Mouse (Mus musculus): ENCODE measurements around the gene Sh3d19. TPM values are rescaled to one million over a fixed set of nuclear protein-coding genes. Genes with fewer than 3 reads are reported as not detected.
"Not testable (repeated sequence)": the region's sequence is repeated elsewhere in the genome, so short reads cannot be mapped to it uniquely, and the experiment has no call there.

The Sh3d19 gene
- polyA plus RNA-seq, 3 experiments from 2014 or later, result 2.0 to 4.1 (median 2.7) TPM

DNA sequence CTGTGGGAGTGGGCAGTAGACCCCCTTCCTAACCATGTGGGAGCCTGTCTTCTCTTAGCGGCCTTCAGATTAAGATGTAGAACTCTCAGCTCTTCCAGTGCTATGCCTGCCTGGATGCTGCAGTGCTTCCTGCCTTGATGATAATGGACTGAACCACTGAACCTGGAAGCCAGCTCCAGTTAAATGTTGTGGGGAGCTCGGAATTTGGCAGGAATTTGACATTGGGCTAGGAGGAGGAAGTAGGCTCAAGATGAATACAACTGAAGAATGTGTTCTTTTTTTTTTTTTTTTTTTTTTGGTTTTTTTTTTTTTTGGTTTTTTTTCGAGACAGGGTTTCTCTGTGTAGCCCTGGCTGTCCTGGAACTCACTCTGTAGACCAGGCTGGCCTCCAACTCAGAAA, 10.9 kb downstream of the Sh3d19 start:
- ATAC-seq, result not testable (repeated sequence)

DNA sequence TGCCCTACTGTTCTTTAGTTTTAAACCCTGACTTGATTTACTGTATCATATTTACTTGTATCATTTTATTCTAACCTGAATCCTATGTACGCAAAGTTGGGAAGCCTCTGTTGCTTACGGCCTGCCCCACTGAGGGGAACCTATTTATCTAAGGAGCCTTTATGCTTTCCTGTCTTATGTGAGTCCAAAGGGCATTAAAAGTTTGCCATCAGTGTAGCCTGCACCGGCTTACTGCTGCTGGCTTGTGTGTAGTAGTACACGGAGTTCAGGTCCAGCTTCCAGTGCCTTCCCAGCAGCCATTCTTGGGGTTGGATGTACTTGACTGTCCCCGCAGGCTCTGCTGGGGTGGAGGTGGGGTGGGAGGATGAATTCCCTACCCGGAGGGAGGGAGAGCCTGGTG, 13.6 kb downstream of the Sh3d19 start:
- ATAC-seq, result no peak

DNA sequence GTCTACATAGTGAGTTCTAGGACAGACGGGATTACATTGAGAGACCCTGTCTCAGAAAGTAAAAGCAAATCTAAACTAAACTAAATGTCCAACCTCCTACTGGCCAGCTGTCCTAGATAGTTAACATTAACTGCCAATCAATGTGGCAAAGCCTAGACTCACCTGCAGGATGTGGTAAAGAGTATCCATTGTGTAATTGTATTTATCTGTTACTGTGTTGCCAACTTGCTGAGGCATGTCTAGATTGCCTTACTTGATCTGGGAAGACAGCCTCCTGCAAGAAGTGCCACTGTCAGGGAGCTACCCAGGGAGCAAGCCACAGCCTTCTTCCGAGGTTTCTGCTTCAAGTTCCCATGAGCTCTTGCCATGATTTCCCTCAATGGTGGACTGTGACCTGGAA, 16.3 kb downstream of the Sh3d19 start:
- no peak for ATAC-seq

DNA sequence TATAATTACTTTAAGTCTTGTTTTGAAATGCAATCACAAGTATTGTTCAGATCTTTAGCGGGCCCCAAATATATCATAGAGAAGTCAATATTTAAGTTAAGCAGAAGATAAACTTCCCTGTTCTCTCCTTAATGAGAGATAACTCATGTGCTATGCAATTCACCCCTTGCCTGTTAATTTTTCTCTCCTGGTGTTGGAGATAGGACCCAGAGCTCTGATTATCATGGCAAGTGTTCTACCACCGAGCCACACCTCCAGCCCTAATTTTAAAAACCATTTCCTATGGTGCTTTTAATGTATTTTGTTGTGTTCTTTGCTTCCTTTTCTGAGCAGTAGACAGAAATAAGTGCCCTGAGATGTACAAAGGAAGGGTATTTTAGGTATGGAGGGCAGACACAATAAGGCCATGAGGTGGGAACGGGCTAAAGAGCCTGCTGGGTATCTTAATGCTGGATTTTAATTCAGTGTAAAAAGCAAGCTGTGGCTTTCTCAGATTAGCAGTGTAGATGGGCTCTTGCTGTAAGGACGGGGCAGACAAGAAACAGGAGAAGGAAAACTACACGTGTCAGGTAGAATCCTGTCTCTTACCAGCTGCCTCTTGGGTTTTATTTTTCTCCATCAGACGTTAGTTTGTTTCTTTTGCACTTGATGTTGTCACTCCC, 20.4 kb downstream of the Sh3d19 start:
- no peak for ATAC-seq

DNA sequence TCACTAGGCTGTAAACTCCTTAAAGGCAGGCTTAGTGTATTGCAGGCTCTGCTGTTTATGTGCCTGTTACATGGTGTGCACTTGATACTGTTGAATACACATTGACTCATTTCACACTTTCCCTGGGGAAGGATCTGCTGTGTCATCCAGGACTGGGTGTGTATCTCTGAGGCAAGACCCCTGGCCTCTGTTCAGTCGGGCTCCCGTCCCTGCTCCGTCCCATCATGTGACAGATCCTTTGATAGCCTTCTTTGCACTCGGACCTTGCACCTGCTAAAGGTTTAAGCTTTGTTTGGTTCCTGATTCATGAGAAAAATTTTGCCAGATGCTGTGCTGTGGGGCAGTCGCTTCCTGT, 20.9 kb downstream of the Sh3d19 start:
- no peak for ATAC-seq

DNA sequence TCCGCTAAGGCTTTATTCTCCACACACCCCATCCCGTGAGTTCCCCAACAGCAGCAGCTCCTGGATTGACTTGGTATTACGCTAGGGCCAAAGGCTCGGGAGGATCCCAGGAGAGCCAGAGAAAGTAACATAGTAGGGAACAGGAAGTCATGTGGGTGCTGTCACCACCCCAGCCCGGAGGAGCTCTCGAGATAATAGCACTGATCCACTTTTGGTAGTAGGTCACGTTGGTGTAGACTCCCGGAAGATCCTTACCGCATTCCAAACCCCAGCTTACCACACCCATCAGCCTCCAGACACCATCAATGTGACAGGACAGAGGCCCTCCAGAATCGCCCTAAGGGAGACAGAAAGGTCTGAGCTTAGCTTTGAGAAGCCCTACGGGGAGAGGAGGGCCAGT, 22.8 kb downstream of the Sh3d19 start:
- no peak for ATAC-seq

DNA sequence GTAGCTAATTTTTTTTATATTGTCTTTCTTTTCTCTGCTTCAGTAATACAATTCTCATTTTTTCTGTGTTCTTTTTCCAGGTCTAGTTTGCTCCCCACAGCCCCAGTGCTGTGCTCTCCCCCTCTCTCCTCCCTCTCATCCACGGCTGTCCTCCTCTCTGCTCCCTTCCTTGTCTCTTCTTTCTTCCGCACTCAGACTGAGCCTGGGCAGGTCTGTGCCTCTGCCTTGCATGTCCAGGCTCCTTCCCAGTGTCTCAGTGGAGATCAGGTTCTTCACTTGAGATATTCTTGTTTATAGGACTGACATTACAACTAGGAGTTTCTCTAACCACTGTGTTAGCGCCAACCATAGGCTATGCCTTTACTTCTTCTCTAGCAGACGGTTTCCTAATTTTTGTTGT, 23.7 kb downstream of the Sh3d19 start:
- no peak for ATAC-seq

DNA sequence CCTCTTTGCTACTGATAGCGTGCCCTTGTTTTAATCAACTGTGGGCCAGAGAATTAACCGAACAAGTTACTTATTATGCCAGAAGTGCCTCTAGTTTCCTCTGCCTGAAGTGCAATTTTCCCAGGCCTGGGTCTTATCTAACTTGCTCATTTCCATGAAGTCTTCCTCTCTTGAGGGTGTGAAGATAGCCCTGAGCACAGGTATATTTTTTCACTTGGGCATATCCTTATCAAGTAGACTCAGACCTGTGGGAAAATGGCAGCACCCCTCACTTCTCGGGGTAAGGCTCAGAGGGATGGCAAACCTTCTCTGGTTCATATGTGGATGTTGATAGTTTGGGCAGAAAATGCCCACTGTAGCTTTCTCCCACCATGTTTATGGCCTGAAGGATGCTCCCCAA, 30.4 kb downstream of the Sh3d19 start:
- ATAC-seq, result no peak

DNA sequence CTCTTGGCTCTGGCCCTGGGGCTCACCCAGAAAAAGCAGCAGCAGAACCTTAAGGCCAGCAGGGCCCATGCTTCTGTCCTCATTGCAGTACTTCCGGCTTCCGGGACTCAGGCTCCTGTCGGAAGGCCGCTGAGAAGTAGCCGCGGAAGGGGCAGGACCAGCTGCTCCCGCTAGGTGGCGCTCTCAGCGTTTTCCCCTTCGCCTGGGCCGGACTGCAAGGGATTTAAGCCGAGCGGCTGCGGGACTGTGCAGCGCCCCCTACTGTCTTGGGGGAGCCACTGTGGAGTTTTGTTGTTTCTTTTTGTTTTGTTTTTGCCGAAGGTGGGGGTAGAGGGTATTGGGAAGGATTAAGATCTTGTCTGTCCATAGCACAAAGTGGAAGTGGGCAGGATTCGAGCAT, 31.5 kb downstream of the Sh3d19 start, which contains the start of gene Prss48:
Gene Prss48 (minus strand): TSS at position 69 of the 400 bp plus-strand sequence.
- no peak for ATAC-seq

DNA sequence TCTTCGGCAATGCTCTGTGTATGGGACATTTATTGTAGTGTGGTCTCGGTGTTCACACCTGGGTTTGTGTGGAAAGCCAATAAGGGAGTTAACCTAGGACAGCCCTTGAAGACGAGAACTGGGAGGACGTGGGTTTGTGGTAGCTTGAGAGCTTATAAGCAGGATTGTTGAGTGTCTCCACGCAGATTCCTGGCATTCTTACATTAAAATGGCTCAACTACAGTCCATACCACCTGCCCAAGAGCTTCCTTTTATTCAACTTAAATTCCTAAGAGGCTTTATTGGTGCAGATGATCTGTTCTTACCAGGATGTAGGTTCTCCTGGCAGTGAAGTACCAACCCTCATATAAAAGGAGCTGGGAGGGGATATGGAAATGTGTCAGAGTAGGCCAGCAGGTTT, 32.0 kb downstream of the Sh3d19 start:
- ATAC-seq, result no peak

DNA sequence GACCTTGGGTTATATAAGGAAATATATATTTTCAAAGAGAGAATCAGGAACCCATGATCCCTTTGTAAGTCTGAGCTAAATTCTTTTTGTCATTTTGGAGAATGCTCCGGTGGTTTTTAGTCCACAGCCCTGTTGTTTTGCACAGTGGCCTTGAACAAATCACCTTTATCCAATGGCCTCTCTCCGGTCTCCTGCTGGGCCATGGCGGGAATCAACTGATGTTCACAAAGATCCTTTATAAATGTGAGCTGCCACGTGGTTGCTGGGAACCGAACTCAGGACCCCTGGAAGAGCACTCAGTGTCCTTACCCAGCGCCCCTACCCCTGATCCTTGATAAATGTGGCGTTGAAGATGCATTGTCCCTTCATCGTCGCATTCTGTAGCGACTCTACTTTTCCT, 33.8 kb downstream of the Sh3d19 start:
- ATAC-seq, result no peak

DNA sequence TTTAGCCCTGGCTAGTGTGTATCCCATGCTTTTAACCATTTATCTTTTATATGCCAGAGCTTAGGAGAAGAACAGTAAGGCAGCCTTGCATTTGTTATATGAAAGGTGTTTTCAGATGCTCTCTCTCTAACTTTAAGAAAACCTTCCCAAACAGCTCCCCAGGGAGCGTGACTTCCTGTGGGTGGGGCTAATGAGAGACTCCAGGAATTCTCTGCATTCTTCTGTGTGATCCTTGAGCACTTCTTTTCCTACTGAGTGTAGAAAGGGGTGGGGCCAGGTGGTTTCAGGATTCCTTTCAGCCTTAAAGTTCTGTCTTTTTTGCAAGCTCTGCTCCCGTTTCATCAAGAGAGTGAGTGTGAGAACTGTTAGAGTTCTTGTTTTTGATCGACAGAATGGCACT, 39.7 kb downstream of the Sh3d19 start:
- no peak for ATAC-seq

DNA sequence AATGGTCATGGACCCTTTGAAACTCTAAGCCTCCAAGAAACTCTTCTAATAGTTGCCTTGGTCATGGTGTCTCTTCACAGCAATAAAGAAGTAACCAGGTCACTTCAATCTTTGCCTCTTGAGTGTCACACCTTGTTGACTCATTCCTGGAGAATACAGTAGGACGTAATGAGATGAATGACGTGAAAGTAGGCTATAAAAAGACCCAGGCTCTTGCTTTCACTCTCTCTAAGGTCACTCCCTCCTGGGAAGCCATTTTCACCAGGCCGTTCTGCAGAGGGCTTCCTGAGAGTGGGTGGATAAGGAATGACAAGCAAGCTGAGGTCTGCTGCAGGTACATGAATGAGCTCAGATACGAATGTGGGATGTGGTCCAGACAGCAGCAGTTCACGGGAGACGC, 40.5 kb downstream of the Sh3d19 start:
- no peak for ATAC-seq

DNA sequence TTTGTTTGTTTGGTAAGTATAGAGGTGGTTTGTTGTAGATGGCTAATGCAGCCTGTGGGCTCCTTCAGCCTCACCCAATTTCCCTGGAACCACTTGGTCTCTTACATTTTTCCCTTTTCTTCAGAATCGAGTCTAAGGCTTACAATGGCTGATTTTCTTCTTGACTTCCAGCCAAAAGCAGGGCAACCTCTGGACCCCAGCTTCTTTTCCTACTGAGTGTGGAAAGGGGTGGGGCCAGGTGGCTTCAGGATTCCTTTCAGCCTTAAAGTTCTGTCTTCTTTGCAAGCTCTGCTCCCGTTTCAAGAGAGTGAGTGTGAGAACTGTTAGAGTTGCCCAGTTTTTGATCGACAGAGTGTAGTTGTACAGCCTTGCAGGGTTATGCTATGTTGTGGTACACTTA, 40.9 kb downstream of the Sh3d19 start:
- no peak for ATAC-seq

DNA sequence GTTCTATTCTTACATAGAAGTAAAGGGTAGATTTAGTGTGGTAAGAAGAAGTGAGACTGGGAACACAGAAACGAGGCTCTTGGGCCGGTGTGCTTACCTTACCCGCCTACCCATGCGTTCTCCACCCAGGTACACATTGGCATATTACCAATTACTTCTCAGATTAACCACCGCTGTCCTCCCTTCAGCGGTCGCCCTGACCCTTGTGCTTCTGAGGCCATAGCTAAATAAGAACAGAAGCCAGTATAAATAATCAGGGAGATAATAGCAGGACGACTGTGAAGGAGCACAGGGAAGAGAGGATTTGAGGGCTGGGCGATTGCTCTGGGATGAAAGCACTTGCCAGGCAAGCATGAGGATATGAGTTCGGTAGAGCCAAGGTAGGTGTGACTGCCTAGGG, 42.9 kb downstream of the Sh3d19 start:
- no peak for ATAC-seq

DNA sequence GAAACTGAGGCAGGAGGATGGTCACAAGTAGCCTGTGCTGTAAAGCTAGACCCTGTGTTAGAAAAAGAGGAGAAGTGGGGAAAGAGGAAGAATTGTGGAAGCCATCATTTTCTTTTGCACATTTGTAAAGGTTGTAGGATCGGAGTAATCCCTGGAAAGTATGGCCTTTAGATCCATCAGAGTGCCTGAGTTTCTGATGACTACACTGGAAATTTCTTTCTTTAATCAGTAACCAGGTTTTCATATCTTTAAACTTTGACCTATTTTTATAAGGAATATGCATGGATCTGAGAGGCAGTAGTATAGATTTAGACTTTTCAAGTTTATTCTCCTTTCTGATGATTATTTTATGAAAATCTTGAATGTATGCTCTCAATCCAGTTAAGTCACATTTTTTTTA, 46.1 kb downstream of the Sh3d19 start:
- no peak for ATAC-seq

DNA sequence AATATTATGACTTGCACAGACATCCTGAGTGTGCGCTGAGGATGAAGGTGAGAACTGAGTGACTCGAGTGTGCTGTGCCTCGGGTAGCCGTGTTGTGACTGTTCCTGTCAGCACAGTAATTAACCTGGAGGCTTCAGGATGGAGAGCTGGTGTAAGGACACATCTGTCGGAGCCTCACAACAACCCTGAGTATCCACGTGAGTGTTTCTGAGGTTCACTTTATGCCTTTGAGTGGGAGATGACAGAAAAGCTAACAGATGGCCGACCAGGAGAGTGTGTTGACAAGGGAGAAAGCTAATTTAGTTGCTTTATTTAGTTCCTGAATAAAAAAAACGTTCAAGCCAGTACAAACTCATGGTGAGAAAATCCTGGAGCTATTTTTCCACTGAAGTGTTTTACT, 46.6 kb downstream of the Sh3d19 start:
- ATAC-seq, result no peak

DNA sequence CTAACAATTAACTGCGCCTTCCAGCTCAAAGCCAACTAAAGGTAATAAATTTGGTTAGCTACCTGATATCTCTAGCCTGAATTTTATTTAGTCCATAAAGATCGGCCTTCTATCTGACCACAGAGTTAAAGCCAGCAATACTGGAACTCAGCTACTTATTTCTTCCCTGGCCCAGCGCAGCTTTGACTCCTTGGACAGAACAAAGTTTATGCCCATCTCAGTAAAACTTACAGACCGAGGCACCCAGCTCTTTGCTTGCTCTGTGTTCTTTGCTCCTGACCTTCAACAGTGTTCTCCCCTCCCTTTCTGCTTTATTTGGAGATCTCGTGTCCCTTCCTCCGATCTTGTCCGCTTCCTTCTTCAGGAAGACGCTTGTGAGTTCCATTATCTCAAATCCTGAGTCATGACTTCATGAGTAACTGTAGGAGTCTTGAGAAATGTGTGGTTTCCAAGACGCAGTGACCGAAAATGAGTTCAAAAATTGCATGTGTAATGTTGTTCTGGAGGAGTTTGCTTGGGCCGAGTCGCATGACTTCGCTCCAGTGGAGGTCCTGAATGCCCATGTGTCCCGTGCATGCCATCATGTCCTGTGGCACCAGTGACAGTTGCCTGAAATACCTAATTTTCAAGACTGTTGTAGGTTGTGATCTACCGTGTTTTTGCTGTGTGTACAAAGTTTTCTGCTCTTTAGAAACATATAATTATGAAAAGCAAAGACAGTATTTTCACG, 50.2 kb downstream of the Sh3d19 start:
- no peak for ATAC-seq

DNA sequence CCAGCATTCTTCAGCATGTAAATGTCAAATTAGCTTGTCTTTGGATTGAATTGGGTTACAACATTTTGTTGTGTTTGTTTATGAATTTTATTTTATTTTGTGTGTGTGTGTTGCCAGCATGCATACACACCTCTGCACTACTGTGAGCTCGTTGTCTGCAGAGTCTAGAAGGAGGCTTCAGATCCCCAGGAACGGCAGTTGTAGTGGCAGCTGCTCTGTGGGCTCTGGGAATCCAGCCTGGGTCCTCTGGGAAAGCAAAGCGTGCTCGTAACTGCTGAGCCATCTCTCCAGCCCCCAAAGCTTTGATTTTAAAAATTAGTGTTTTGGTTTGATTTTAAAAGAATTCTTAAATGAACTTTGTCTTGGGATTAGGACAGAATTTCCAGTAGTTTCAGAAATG, 50.7 kb downstream of the Sh3d19 start:
- ATAC-seq, result no peak

DNA sequence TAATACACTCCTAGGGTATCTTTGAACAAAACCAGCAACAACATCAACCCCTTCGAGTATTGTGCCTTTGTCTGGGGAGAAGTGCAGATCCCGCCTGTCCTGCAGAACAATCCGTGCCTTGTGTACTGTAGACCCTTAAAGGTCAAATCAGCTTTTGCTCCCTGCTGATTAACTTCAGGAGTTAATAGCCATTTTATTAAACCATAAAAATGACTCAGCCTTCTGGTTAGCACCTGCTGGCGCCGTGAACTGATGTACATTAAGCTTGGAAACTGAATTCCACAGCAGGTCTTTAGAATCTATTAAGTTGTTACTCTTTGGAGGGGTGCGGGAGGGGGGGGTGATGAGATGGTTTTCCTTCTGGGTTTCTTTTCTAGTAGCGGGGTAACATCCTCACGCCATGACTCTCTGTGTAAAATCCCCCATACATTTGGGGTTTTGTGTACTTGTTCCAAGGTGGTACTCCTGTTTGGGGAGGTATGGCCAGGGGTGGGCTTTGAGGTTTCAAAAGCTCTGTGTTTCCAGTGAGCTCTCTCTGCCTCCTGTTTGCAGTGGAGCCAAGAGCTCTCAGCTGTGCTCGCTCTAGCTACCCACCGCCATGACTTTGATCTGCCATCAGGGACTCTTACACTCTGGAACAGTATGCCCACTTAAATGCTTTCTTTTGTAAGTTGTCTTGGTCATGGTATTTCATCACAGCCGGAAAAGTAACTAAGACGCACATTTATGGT, 53.3 kb downstream of the Sh3d19 start:
- no peak for ATAC-seq

DNA sequence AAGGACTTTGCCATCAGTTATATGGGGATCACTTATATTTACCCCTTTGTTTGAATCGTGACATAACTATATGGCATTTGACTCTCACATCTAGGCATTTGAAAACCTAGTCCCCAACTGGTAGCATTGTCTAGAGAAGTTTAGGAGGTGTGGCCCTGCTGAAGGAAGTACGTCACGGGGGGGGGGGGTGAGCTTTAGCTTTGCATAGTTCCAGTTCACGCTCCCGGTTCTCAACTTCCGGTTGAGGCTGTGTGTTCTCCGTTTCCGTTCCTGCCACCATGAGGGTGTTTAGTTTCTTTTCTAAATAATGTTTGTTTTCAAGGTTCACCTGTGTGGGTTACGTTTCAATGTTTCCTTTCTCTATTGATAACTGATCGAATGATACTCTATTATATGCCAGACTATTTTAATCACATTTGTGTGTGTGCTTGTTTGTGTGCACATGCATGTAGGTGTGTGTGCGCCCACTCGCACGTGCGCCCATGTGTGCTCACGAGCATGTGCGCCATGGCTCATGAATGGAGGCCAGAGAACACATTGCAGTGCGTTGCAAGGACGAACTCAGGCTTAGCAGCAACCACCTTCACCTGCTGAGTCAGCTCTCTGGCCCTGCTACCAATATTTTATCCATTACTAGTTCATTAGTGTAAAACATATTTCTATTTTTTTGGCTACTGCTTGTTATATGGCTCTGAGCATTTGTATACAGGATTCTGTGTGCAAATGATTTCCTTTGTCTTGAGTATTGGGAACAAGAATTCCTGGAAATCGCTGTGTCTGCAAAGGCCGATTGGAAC, 54.6 kb downstream of the Sh3d19 start:
- ATAC-seq, result no peak

DNA sequence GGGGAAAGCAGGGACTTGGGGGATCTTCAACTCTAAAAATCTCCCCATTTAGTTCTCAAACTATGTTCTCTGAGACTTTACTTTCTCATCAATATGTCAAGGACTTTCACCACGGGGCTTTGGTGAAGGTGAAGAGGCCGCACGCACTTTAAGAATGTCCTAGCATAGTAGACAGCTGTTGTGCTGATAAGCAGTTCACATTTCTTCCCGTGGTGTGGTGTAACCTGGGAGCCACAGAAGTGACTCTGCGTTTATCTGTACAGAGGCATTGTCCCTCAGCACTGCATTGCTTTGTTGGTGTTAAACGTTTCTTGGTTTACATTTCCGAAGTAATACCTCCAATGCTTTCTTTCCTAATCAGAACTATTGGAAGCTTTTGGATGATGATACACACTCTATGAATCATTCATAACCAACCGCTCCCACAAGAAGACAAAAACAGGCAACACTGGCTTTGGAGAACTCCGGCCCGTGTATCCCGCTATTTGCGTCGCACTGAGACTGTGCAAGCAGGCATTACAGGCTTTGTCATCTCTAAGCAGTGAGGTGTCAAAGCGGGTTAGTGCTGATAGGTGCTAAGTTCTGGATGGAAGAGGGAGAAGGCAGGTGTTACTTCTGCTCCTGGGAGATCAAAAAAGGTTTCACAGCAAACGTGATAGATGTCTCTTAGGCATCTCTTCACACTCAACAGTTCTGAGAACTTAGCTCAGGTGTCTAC, 57.9 kb downstream of the Sh3d19 start:
- no peak for ATAC-seq
